Mouse (Mus musculus): ENCODE results near the gene Hoxb4.

DNA sequence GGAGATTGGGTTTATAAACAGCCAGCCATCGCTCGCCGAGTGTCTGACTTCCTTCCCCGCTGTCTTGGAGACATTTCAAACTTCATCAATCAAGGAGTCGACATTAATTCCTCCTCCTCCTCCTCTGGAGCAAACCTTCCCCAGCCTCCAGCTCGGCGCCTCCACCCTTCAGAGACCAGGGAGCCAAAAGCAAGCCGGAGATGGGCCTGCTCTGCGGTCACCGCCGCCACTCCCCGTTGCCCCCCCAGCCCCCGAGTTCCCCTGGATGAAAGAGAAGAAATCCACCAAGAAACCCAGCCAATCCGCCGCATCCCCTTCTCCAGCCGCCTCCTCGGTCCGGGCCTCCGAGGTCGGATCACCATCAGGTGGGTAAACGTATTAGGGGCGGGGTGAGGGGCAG, 33.8 kb downstream of the Hoxb4 start:
- TF ChIP-seq CTCF (IDR thresholded peaks at IDR 0.05; ENCODE audit: extremely low read depth, insufficient read depth, insufficient read length, insufficient replicate concordance) (no peak), POLR2A (IDR thresholded peaks at IDR 0.05; ENCODE audit: low read depth, low read length) (no peak)

Data from spleen, adult 2 months (tissue).